Mouse (Mus musculus): Measurements from ENCODE around the gene Vps8.

The Vps8 gene

DNA sequence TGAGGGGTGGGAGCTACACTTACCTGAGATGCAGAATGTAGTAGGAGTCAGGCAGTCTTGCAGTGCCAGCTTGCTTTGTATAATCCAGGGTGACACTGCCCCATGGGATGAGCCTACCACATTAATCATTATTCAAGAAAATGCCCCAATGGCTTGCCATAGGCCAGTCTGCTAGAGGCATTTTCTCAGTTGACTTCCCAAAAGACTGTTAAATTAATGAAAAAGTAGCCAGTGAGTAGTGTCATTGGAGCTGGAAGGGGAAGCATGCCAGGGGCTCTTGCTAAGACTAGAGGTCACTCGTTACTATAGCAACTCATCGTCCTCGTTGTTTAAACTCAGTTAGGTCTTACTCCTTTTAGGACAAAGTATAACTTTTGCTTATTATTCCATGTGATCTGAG is 130.6 kb downstream of the Vps8 start:
- no peak for DNase-seq (ENCODE audit: low spot score)

DNA sequence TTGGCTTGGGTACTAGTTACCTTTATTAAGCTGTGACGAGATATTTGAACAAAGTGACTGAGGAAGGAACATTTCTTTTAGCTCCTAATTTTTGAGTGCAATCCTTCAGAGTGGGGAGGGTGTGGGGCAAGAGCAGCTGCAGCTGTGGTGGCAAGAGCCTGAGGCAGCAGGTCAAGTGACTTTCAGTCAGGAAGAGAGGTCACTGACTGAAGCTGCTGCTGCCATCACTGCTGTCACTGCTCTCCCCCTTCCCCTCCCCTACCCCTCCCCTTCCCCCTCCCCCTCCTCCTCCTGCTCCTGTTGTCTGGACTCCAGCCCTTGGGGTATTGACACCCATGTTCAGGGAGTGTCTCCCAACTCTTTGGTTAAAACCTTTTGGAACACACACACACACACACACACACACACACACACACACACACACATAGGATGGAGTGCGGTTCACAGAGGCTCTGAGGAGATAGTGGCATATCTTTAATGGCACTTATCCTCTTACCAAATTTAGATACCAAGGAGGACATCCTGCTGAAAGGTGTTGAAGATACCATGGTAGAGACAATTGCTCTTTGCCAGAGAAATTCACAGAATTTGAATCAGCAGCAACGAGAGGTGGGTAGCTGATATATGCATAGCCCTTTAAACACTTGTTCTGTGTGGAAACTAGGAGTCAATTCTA is 139.8 kb downstream of the Vps8 start:
- no peak for DNase-seq (ENCODE audit: low spot score)

GRCm38 (mm10) chr16:21563322-21563721 is 140.4 kb downstream of the Vps8 start:
- DNase-seq (ENCODE audit: low spot score): no peak

DNA sequence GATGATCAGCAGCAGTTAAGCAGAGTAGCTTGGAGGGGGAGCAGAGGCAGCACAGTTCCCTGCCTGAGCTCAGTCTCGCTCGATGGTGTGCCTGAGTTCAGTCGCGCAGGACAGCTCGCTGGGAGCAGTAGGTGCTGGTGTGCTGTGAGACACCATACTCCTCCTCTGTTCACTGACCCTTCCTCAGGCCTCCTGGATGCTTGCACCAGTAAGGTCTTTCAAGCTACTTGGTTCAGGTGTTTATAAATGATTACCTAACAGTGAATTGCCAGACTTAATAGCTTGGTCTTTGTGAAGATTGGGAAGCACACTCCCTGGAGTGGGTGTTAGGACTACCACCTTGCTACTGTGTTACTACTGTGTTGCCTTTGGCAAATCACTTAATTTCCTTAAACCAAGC is 144.2 kb downstream of the Vps8 start:
- DNase-seq (ENCODE audit: low spot score): no peak

DNA sequence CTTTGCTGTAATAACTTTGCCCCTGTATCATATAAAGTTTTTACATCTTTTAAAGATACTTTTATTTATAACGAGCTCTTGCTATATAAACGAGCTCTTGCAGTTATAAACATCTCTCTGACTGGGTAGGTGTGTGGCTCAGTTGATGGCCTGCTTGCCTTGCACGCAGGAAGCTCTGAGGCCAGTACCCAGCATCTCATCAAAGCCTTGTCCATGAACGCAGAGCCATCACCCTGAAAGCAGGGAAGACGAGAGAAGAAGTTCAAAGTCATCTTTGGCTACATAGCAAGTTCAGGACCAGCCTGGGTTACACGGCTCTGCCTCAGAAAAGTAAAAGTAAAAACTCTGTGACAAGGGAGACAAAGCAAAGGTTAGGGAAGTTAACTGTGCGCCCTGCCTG is 147.0 kb downstream of the Vps8 start:
- DNase-seq (ENCODE audit: low spot score): no peak

DNA sequence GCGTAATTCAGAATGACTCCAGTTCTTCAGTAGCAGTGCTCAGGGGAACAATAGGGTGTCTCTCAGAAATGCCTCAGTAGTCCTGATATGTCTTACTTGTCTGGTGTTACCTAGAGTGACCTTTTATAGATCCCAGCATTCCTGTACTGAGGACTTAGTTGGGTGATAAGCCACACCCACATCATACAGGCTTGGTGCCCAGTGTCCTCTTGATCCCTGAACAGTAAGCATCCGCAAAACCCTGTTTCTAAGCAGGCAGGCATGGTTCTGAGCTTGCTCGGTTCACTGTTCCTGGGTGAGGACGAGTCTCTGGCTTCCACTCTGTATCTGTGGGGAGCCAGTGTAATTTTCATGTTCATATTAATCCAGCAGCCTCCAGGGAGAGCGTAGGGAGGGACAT is 147.9 kb downstream of the Vps8 start:
- DNase-seq (ENCODE audit: low spot score): no peak

DNA sequence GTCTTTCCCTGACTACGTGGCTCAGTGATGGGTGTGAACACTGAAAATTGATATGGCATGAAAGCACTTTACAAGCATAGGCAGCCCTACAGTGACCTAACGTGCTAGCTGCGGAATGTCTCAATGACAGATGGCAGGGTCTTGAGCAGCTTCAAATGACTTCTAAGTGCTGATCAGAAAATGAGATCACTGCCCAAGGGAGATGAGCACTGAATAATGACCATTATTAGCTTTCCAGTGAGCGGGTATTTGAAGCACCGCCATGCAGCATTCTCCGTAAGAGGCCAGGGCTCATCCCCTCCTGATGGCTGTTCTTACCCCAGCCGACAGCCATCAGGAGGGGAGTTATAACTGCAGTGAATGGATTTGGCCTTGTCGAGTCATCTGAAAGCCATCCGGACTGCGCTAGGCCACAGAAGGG is 153.1 kb downstream of the Vps8 start:
- no peak for DNase-seq (ENCODE audit: low spot score)

DNA sequence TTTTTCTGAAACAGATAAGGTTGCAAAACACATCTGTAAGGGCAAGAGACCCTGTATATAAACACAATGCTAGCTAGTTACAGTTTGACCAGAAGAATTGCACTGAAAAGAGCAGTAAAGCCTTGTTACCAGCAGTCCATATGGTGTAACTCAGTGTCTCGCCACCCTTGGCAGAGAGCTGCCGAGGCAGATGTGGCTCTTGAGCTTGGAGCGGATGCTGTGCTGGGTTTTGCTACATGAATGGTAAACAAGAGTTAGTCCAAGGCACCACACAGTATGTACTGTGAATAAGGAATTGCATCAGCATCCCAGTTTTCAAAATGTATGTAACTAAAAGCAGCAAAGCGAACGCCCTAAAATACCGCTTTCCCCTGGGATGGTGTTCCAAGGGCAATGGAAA is 166.2 kb downstream of the Vps8 start:
- no peak for DNase-seq (ENCODE audit: low spot score)

DNA sequence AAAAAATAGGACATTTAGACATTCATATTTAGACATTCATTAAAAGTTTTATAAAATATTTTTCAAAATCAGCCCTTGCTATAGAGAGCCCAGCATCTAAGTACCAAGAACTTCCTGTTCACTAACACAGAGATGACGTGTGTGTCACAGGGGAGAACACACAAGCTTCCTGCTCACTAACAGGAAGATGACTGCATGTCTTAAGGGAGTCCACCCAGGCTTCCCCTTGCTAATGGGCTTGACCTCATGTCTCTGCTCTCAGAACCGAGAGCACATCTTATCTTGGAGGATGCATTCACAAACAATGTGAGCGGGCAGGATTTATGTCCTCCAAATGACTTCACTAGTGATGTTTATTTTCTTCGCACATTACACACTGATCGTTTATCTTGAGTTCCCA is 167.9 kb downstream of the Vps8 start:
- DNase-seq (ENCODE audit: low spot score): no peak

GRCm38 (mm10) chr16:21591511-21591910 is 168.6 kb downstream of the Vps8 start:
- DNase-seq (ENCODE audit: low spot score): no peak

- no peak for DNase-seq (ENCODE audit: low spot score)
Observed at GRCm38 (mm10) chr16:21595539-21595938, 172.6 kb downstream of the Vps8 start.

GRCm38 (mm10) chr16:21604354-21604753 is 181.4 kb downstream of the Vps8 start:
- DNase-seq (ENCODE audit: low spot score): no peak

DNA sequence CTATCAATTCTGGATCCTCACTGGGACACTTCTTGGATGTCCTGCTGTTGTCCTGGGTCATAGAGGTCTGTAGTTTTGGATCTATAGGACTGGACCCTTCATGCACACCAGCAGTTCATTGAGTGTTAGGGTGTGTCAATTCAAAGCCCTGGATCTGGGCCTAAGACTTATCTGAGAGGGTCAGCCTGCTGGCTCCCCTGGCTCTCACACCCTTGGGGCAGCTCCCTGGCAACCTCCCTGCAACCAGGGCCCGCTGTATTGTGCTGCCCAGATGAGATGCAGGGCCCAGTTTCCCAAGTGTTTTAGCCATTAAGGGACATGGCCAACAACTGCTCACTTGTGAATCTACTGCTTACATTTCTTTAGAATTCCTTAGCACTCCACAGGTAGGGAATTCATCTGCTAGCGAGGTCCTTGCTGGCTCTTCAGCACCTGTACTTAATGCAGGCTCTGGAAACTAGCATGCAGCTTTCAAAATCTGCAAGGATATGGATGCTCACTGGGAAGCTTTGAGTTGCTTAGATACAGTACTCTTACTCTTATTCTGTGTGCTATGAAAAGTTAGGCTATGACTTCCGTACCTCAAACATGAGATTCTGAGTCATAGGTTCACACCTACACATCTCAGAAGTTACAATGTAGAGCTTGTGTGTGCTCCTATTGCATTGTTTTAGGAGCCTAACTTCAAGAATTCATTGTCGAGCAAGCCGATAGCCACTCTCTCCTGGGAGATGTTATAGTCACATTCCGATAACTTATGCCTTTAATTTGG is 183.5 kb downstream of the Vps8 start:
- DNase-seq (ENCODE audit: low spot score): no peak

DNA sequence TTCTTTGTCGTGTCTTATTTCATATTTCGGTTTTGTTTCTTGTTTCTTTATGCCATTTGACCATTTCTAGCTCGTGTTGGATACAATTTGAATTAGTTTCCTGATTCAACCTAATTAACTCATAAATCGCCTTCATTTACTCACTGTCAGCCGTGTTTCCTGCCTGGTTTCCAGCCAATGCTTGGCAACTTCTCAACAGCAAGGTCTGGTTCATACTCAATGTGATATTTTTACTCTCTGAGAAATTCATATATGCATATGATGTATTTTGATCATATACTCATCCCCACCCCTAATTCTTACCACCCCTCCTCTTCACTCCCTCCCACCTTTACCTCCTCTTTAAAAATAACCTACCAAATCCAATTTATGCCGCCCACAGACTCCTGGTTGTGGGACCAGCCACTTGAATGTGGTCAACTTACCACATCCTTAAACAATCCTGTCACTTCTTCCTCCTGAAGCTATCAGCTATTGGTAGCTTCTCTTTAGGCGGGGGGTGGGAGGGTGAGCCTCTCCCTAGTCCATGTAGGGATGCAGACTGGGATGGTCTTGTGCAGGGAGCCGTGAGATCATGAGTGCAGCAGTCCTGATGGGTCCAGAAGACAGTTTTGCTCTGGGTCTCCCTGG is 184.2 kb downstream of the Vps8 start:
- no peak for DNase-seq (ENCODE audit: low spot score)

DNA sequence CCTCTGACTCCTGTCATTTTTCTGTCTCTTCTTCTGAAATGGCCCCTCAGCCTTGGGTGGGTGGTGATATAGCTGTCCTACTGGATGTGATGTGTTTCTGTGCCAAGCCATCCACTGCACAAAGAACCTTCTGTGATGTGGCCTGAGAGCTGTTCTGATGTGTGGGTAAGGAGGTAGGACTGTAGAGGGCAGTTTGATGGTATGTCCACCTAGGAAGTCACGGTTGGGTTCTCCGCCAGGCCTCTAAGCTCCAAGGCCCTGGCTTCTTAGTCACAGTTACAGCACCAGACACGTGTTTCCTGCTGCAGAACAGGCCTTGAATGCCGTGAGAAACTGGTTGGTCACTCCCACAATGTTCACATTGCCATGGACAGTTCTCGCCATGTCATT is 184.7 kb downstream of the Vps8 start:
- DNase-seq (ENCODE audit: low spot score): no peak

DNA sequence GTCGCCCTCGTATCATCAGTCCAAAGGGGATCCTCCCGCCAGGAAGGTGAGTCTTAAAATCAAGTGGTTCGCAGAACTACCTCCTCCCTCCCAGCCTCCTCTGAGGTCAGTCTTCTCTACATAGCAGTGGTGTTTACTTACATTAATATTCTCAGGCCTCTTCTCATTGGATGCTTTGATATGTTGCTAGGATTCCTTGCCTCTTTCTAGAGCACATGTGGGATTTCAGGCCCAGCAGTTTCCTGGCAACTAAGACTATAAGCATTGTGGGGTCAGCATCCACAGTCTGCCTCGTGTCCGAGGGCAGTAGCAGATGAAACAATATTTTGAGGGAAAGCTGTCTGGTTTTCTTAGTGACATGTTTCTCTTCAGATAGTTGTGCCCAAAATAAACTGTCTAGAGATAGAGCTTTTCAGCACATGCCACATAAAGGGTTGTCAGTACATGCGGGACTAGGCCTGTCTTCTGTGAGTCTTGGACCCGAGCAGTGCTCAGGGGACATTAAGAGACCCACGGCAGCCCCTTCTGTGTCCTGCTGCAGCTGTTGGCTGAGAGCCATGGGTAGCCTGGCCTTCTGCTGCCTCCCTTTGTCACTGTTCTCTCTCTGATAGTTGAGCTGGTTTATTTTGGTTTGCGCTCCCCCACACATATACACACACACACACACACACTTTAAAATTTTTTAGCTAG is 185.4 kb downstream of the Vps8 start:
- DNase-seq (ENCODE audit: low spot score): no peak

GRCm38 (mm10) chr16:21610473-21610872 is 187.6 kb downstream of the Vps8 start:
- no peak for DNase-seq (ENCODE audit: low spot score)

DNA sequence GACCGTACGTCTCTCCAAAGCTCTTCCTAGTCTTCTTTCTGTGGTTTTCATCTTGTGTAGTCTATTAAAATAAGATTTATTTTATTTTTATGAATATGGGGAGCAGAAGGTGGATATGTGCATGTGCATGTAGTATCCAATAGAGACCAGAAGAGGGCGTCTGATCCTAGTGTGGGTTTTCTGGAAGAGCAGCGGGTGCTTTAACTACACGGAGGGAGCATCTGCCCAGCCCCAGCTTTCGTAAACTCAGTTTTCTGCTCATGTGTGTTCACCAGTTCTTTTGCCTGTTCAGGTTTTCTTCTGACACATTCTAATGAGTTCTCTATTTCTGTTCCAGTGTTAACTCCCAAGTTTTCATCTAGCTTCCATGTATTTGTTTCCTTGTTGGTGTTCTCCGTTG is 192.9 kb downstream of the Vps8 start:
- no peak for DNase-seq (ENCODE audit: low spot score)

DNA sequence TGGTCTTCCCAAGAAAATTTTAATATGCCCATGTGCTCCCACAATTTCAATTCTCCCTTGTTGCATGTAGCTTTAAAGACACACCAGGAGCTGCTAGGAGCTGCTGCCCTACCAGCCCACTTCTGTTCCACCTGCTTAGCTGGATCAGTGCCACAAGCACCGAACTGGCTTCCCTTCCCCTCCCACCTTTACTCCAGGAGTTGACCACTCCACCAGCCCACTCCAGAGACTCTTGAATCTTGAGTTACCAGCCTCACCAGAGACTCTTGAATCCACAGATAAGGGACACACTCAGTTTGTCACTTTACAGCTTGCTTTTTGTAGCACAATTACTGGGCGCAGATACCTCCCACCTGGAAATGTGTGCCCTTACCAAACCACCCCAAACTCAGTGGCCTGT is 197.7 kb downstream of the Vps8 start:
- DNase-seq (ENCODE audit: low spot score): no peak

DNA sequence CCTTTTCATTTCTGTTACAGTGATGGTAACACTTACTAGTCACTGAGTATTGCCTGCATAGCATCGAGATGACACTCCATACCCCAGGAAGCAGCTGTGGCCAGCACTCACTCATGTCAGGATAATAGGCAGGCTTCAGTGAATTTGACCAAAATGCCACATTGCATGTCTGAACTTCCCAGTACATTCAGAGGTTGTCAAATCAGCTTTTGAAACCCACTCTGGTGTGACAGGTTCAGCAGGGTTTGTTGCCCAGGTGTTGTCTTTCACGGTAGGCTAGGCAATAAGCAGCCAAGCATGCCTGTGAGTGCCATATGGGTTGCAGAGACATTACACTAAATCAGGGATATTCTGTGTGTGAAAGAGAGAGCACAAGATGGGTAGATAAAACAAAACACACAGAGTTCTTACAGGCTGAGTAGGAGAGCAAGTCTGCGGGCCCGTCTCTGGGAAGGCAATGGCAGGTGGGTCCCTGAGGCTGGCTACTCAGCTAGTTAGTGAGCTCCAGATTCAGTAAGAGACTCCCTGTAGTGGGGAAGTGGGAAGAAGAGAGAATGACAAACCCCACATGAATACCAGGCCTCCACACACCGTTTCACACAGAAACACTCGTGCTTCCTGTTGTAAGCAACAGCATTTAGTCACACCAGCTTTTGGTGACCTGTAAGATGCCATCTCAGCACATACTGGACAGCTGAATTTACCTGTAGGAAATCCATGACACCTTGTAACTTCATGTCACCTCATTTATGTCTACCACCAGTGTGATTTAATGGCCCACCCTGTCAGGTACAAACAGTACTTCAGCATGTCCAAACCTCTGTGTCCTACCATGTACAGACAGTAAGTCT is 203.1 kb downstream of the Vps8 start:
- no peak for DNase-seq (ENCODE audit: low spot score)

- no peak for DNase-seq (ENCODE audit: low spot score)
Observed at GRCm38 (mm10) chr16:21627248-21627647, 204.3 kb downstream of the Vps8 start.

DNA sequence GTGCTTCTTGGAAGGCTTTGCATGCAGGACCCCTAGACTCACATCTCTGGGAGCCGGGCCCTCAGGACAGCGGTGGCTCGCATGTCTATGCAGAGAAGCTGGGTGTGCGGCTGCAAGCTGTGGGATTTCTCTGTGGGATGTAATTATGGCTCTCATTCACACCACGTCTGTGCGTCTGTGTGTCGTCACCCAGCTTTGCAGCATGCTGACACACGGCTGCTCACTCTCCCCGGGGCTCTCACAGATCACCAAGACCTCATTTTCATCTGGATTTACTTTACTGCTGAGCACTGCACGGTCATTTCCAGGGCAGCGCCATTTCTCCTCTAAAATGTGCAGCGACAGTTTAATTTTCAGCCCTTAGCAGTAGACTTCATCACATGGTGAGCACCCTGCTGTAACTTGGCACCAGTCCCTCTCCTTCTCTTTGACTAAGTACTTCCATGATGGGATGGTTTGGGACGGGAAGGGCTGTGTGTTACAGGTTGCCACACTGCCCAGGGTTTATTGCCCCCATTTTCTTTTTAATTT is 205.2 kb downstream of the Vps8 start:
- DNase-seq (ENCODE audit: low spot score): no peak

All from ovary, postnatal 10 days (tissue).